Mouse (Mus musculus) spleen, adult 2 months (tissue): ENCODE results near the gene Ttc34.

Experiments used
- CTCF ChIP-seq: fragments of 200-500 bp; IDR thresholded peaks from 2 replicates; pipeline ENCODE4 v1.5.1; 2011; ENCODE audit warnings: mild to moderate bottlenecking, inconsistent platforms; ENCODE audit not compliant: insufficient read depth, insufficient read length, insufficient replicate concordance; ENCODE audit errors: extremely low read depth
- POLR2A ChIP-seq: fragments of 200-500 bp; IDR thresholded peaks from 2 replicates; pipeline ENCODE4 v1.6.1; 2011; ENCODE audit warnings: low read depth, low read length, inconsistent platforms

- TF ChIP-seq CTCF (no peak), POLR2A (no peak)
Observed at GRCm38 (mm10) chr4:154886876-154887592, 49.8 kb downstream of the Ttc34 start.
